Mouse (Mus musculus) gastrocnemius, postnatal 36 days (tissue): ENCODE data around the gene Cdc42bpg. TPM values are rescaled to one million over a fixed set of nuclear protein-coding genes. Genes with fewer than 3 reads are reported as not detected.

ENCODE experiments used
- DNase-seq, 2 experiments: peaks; one replicate each; pipeline ENCODE4 v3.0.0; 2022
- intact Hi-C: fragments of 180-260 bp; cut with DNase I; formaldehyde crosslinking; loops from one replicate; pipeline ENCODE4 v1.15.1; 2025
- long read RNA-seq, 2 experiments: library from polyadenylated mRNA; stranded (forward); transcript quantifications; one replicate each; pipeline ENCODE4 v2.0.0; 2021
- total RNA-seq, 2 experiments: library from RNA; stranded (reverse); gene quantifications; 2 replicates each; pipeline ENCODE4 v1.2.3; 2021

Cdc42bpg gene
- 1 to 10 TPM; 4.3 to 5.2 TPM for total RNA-seq
- long read RNA-seq, experiment 1, partial matches to known transcripts, result 0 of 5 reads
- long read RNA-seq, experiment 1, other reads (novel, unspliced or antisense), result 5 of 5 reads
- long read RNA-seq, experiment 2, partial matches to known transcripts, result 0 of 6 reads
- long read RNA-seq, experiment 2, other reads (novel, unspliced or antisense), result 6 of 6 reads

DNA sequence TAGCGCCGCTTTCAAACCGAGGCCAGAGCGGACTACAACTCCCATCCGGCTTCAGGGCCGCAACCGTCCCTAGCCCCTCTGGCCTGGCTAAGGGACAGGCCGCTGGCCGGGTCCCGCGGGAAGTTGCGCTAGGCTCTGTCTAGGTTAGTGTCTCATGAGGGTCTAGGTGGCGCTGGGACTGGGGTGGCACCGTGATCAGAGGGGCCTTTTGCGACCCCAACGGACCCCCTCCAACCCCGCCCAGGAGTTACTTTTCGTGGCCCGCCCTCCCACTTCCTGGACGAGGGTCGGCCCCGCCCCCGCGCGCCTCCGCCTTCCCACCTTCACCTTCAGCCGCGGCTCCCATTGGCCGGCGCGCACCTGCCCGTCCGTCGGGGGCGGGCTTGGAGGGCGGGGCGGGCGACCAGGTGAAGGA lies at the start of gene Cdc42bpg:
Gene Cdc42bpg (plus strand): TSS at position 320 of the 415 bp plus-strand sequence.
- DNase-seq, result peak; percentile 76 to 77
- intact Hi-C loops, result loop anchor here (5.0 kb wide), 1 partner anchor 169 kb away; no protein-coding TSS in a partner anchor

DNA sequence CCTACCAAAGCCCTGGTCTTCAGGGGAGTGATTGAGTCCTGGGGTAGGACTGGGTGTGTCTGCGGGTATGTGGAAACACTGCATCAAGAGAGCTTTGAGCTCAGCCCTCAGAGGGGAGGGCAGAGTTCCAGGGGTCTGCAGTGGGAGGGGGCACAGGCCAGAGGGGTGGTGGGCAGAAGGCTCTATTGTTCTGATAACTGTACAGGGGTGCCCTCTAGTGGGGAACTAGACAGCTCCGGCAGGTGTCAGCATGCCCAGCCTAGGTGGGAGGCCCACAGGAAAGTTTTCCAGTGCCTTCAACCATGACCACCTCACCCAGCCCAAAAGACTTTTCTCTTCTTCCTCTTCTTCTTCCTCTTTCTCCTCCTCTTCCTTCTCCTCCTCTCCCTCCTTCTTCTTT lies 45.8 kb upstream of the Cdc42bpg start:
- no peak for DNase-seq
- intact Hi-C loops, result no loop called here

DNA sequence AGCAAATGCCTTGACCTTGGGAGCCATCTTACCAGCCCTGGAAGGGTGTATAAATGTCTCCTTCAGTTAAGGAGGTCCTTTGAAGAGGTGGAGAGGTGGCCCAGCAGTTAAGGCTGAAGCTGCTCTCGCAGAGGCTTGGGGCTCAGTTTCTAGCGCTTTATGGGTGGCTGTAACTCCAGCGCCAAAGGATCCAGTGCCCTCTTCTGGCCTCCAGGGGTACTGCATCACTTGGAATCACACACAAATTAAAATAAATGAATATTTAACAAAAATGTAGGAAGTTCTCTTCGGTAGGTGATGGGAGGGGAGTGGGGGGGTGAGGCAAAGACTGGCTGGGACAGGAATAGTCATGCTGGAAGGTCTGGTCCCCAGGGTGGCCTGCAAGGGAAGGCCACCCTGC lies 45.3 kb upstream of the Cdc42bpg start:
- no peak for DNase-seq
- intact Hi-C loops, result no loop called here

DNA sequence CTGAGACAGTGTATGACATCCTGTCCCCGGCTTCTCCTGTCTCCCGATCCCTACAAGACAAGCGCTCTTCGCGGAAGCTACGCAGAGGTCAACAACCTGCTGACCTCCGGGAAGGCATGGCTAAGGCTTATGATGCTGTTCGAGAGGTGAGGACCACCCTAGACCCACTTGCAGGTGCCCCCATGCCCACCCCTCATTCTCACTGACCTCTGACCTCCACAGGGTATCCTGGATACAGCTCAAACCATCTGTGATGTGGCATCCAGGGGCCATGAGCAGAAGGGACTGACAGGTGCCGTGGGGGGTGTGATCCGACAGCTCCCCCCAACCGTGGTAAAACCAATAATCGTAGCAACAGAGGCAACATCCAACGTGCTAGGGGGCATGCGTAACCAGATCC lies 44.9 kb upstream of the Cdc42bpg start:
- intact Hi-C loops, result no loop called here

DNA sequence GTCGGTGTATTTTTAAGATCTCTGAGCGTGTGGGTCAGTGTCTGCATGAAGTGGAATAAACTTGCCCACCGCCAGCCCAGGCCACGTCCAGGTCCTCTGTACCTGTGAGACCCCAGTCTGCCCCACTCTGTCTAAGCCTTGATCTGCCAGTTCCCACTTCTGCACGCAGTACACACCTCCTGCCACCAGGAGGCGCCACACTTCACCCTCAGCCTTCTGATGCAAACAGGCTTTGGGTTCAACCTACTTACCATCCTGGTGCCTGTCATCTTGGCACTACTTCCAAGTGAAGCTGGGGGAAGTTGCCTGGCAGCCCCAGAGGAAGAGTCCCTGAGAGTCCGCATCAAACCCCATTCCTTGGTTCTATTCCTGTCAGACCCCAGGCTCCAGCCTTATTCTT lies 44.0 kb upstream of the Cdc42bpg start:
- intact Hi-C loops, result no loop called here
- DNase-seq, result peak; percentile 53 to 74

More for the DNA sequence above, 44.9 kb upstream of the Cdc42bpg start:
- no peak for DNase-seq

DNA sequence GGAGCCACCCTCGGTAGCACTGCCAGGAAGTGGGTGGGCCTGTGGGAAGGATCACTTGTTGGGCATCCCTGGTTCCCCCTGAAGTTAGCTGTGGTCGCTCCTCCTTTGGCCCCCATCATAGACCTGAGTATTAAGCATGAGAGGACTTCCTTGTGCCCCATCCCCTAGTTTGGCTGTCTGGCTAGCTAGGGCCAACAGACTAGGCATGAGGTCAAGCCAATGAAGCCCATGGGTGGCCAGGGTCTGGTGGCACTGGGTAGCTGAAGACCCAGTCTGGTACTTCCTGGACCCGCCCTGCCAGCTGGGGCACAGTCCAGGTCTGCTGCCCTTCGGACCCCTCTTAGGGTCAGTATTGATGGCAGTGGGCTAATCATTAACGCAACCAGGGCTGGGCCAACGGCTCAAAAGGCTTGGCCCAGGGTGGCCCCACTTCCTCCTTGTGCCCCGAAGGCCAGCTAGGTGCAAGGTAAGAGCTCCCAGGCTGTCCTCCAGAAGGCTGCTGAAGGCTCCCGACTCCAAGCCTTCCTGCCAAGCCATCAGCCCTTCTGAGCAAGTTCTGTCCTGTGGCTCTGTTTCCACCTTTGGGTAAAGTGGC lies 43.3 kb upstream of the Cdc42bpg start:
- DNase-seq, result no peak
- intact Hi-C loops, result no loop called here

DNA sequence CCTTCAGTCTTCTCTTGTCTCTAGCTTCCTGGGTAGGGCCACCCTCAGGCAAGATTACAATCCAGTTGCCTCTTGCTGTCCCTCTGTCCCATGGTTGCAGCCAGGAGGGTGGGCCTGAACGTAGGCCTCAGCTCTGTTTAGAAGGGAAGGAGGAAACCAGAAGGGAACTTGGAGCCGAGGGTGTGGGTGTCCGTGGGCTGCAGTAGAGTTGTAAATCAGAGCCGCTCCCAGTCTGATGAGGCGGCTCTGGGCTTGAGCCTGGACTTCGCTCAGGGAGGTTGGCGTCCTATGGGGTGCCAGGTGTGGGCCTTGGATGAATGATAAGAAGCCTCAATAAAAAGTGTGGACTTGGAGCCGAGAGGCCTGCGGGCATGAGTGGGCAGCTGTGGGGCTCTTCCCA lies 42.1 kb upstream of the Cdc42bpg start:
- intact Hi-C loops, result loop anchor here (2.0 kb wide), 1 partner anchor 67 kb away; no protein-coding TSS in a partner anchor
- no peak for DNase-seq

GRCm38 (mm10) chr19:6264945-6265344 lies 41.3 kb upstream of the Cdc42bpg start:
- DNase-seq, result no peak
- intact Hi-C loops, result loop anchor here (2.0 kb wide), 1 partner anchor 66 kb away; no protein-coding TSS in a partner anchor

DNA sequence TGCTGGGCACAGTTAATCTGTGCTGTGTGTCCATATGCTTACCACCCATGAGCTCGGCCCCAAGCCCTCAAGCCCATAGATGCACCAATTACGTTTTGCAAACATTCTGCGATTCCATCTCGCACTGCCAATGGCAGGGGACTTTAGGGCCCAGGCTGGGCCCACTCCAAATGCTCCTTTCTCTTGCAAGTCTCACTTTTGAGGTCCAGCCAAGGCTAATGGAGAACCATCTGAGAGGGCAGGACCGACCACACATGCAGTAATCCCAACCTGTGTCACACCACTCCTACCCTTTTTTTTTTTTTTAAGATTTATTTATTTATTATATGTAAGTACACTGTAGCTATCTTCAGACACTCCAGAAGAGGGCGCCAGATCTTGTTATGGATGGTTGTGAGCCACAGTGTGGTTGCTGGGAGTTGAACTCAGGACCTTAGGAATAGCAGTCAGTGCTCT lies 40.5 kb upstream of the Cdc42bpg start:
- no peak for DNase-seq

GRCm38 (mm10) chr19:6267306-6268169 lies 38.7 kb upstream of the Cdc42bpg start:
- intact Hi-C loops, result loop anchor here (1.0 kb wide), 1 partner anchor 37 kb away; no protein-coding TSS in a partner anchor

More for the DNA sequence above, 40.5 kb upstream of the Cdc42bpg start:
- intact Hi-C loops, result loop anchor here (2.0 kb wide), 1 partner anchor 65 kb away; no protein-coding TSS in a partner anchor

DNA sequence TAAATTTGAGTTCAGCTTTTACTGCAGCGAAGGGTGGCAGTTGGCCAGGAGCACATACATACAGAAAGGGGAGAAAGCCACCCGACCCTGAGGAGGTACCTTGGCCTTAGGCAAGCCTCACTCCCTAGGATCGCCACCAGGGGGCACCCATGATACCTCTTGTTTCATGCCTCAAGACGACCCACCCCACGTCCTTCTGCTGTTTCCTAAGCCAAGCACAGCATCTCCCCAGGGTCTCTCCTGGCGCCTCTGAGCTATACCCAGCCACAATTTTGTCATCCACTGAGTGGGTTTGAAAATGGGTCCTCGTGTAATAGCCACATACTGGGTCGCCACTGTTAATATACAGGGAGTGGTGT lies 38.1 kb upstream of the Cdc42bpg start:
- intact Hi-C loops, result loop anchor here (1.0 kb wide), 1 partner anchor 36 kb away; no protein-coding TSS in a partner anchor
- DNase-seq, result peak; percentile 83 to 86

More at GRCm38 (mm10) chr19:6267306-6268169, 38.7 kb upstream of the Cdc42bpg start:
- DNase-seq, result no peak

- no peak for DNase-seq
- intact Hi-C loops, result loop anchor here (1.0 kb wide), 1 partner anchor 36 kb away; no protein-coding TSS in a partner anchor
These were observed 37.6 kb upstream of the Cdc42bpg start for GRCm38 (mm10) chr19:6268670-6269132.

DNA sequence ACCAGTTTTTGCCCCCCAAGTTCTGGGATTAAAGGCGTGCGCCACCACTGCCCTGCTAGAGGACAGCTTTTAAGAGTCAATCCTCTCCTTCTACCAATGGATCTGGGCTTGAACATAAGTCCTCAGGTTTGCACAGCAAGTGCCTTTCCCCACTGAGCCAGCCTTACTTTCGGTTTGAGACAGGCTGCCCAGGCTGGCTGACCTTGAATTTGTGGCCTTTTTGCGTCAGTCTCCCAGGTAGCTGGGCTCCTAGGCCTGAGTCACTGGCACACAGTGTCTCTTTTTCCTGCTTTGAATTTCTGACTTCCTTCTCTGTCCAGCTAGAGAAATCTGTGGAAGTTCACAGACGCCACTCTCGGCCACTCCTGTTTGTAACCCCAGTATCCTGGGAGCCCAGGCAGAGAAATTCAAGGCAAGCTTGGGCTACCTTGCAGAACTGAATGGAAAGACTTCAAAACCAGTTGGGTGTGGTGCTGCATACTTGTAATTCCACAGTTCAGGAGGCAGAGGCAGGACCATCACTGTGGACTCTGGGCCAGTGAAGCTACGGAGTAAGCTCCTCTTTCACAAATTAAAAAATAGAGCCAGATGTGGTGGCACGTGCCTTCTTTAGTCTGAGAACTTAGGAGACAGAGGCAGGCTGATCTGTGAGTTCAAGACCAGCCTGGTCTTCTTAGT lies 36.3 kb upstream of the Cdc42bpg start:
- no peak for DNase-seq
- intact Hi-C loops, result no loop called here

DNA sequence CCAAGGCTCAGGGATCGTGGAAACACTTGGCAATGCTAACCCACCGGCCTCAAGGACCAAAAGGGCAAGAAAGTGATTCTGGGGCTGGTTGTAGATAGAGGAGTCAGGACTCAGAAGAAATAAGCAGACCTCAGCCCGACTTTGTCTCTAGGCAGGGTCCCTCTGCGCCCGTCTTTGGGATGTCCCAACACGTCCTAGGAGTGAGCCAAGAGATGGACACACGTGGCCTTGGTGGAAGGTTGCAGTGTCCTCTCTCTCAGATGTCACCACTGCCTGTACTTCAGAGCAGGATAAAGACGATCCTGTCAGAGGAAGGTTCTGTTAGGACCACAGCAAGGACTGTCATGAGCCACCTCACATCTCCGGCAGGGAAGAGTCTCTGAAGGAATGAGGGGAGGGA lies 35.6 kb upstream of the Cdc42bpg start:
- DNase-seq, result no peak
- intact Hi-C loops, result no loop called here

GRCm38 (mm10) chr19:6271206-6271605 lies 35.0 kb upstream of the Cdc42bpg start:
- no peak for DNase-seq
- intact Hi-C loops, result no loop called here

DNA sequence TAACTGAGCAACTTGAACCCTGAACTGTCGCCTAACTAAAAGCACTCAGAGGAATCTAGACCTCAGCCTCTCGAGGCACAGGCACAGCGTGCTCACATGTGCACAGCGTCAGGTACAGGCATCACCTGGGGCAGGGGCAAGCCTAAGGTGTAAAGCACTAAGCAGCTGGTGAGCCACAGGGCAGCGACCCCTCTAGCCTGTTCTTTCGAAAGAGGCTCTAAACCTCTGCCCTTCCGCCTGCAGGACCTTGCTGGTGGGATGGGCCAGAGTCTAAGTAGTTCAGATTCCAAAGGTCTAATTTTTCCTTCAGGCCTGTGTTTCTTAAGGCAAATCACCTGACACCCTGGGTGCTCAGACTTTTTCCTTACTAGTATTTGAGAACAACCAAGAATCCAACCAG lies 34.2 kb upstream of the Cdc42bpg start:
- intact Hi-C loops, result no loop called here
- DNase-seq, result no peak

DNA sequence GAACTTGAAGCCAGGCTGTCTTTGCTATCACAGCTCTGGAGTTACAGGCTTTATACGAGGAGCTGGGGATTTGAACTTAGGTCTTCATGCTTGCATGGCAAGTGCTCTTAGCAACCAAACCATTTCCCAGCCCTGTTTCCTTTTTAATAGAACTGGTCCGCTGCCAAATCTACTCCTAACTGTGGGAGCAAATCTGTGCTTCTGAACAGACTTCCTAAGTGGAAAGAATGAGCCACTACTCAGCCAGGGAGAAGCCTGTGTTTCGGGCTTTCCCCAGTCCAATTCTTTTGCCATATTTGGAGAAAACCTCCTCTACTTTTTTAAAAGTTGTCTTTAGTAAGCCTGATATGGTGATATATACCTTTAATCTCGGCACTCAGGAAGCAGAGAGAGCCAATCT lies 33.5 kb upstream of the Cdc42bpg start:
- intact Hi-C loops, result no loop called here
- DNase-seq, result no peak

- intact Hi-C loops, result no loop called here
These were observed 32.7 kb upstream of the Cdc42bpg start for GRCm38 (mm10) chr19:6273592-6273991.

GRCm38 (mm10) chr19:6273998-6274608 lies 32.2 kb upstream of the Cdc42bpg start:
- intact Hi-C loops, result no loop called here

More at GRCm38 (mm10) chr19:6273592-6273991, 32.7 kb upstream of the Cdc42bpg start:
- no peak for DNase-seq

More at GRCm38 (mm10) chr19:6273998-6274608, 32.2 kb upstream of the Cdc42bpg start:
- DNase-seq, result no peak
